8 mouse cellular contexts compared by ENCODE assay signal in genomic region chr5:102843934-102844709, GRCm38 (mm10).
DNase-seq lines count a peak whose midpoint lies in the region; ATAC-seq lines count a peak whose summit lies in the region.

No protein-coding gene starts in this region.

- H3K36me3 ChIP-seq in embryonic facial prominence, embryonic 12.5 days = no peaks in the 10 kb centered on the region
- H3K36me3 ChIP-seq in embryonic facial prominence, embryonic 10.5 days (replicated peaks) = no peaks in the 10 kb centered on the region
- no peaks in the 10 kb centered on the region for H3K36me3 ChIP-seq in intestine, embryonic 16.5 days (ENCODE audit: control insufficient read depth, insufficient read depth, low read length)
- no peaks in the 10 kb centered on the region for H3K36me3 ChIP-seq in neural tube, embryonic 15.5 days
- H3K36me3 ChIP-seq in forebrain, embryonic 16.5 days (ENCODE audit: control insufficient read depth, insufficient read depth) = no peaks in the 10 kb centered on the region

- H3K4me3 ChIP-seq in embryonic facial prominence, embryonic 12.5 days = no peak overlapping the region
- H3K4me3 ChIP-seq in embryonic facial prominence, embryonic 10.5 days = no peak overlapping the region
- H3K4me3 ChIP-seq in intestine, embryonic 16.5 days (ENCODE audit: low read length) = no peak overlapping the region
- H3K4me3 ChIP-seq in neural tube, embryonic 15.5 days (replicated peaks) = no peak overlapping the region
- no peak overlapping the region for H3K4me3 ChIP-seq in forebrain, embryonic 16.5 days (replicated peaks; ENCODE audit: low read length)

- 32% methylated on average over 5 of the region's 5 CpGs for WGBS in embryonic facial prominence, embryonic 12.5 days
- WGBS in embryonic facial prominence, embryonic 10.5 days = 38% methylated on average over 5 of the region's 5 CpGs
- 36% methylated on average over 5 of the region's 5 CpGs for WGBS in intestine, embryonic 16.5 days
- 24% methylated on average over 5 of the region's 5 CpGs for WGBS in neural tube, embryonic 15.5 days
- 28% methylated on average over 5 of the region's 5 CpGs for WGBS in forebrain, embryonic 16.5 days

- H3K9ac ChIP-seq in embryonic facial prominence, embryonic 12.5 days = no peak overlapping the region
- no peak overlapping the region for H3K9ac ChIP-seq in intestine, embryonic 16.5 days (ENCODE audit: low read depth, low read length)
- H3K9ac ChIP-seq in neural tube, embryonic 15.5 days (replicated peaks) = no peak overlapping the region
- H3K9ac ChIP-seq in forebrain, embryonic 16.5 days (replicated peaks; ENCODE audit: low read depth, low read length) = no peak overlapping the region

- DNase-seq in embryonic facial prominence, embryonic 10.5 days (ENCODE audit: low spot score) = no peak
- DNase-seq in kidney, postnatal 4 days = peak; percentile 62 to 76
- DNase-seq in spleen, postnatal 14 days (ENCODE audit: low spot score in 2 of 2) = no peak
- DNase-seq in layer of hippocampus, adult 9-11 months = no peak

- H3K4me2 ChIP-seq in embryonic facial prominence, embryonic 12.5 days (replicated peaks) = peak overlapping the region; percentile 65; the same call in 1 of the 2 replicates
- no peak overlapping the region; the same call in 1 of the 2 replicates for H3K4me2 ChIP-seq in intestine, embryonic 16.5 days (ENCODE audit: low read depth, low read length)
- H3K4me2 ChIP-seq in neural tube, embryonic 15.5 days = peak overlapping the region; percentile 69
- no peak overlapping the region for H3K4me2 ChIP-seq in forebrain, embryonic 16.5 days (ENCODE audit: low read length)

- ATAC-seq in embryonic facial prominence, embryonic 12.5 days (ENCODE audit: insufficient number of reproducible peaks, insufficient read depth, low FRiP score, low TSS enrichment) = 0 out of 2 replicates have a peak, but pooled peaks have one; percentile 33
- ATAC-seq in intestine, embryonic 16.5 days = peak; percentile 84
- peak; percentile 14; the same call in 1 of the 2 replicates for ATAC-seq in neural tube, embryonic 15.5 days (ENCODE audit: low FRiP score)
- ATAC-seq in forebrain, embryonic 16.5 days = no peak

- H3K27ac ChIP-seq in embryonic facial prominence, embryonic 12.5 days = no peak overlapping the region
- no peak overlapping the region for H3K27ac ChIP-seq in embryonic facial prominence, embryonic 10.5 days (replicated peaks)
- H3K27ac ChIP-seq in intestine, embryonic 16.5 days (ENCODE audit: low read length) = no peak overlapping the region
- peak overlapping the region; percentile 84 for H3K27ac ChIP-seq in neural tube, embryonic 15.5 days (replicated peaks)
- H3K27ac ChIP-seq in forebrain, embryonic 16.5 days (ENCODE audit: low read length) = no peak overlapping the region

- no peaks in the 10 kb centered on the region for H3K9me3 ChIP-seq in embryonic facial prominence, embryonic 12.5 days
- H3K9me3 ChIP-seq in embryonic facial prominence, embryonic 10.5 days = no peaks in the 10 kb centered on the region
- no peaks in the 10 kb centered on the region for H3K9me3 ChIP-seq in intestine, embryonic 16.5 days (ENCODE audit: control insufficient read depth, low read length)
- no peaks in the 10 kb centered on the region for H3K9me3 ChIP-seq in neural tube, embryonic 15.5 days (replicated peaks)
- no peaks in the 10 kb centered on the region for H3K9me3 ChIP-seq in forebrain, embryonic 16.5 days (ENCODE audit: control insufficient read depth, low read length)

- peaks cover 12% of the 10 kb centered on the region; the same call in 1 of the 2 replicates for H3K4me1 ChIP-seq in embryonic facial prominence, embryonic 12.5 days
- H3K4me1 ChIP-seq in embryonic facial prominence, embryonic 10.5 days = peaks cover 25% of the 10 kb centered on the region
- H3K4me1 ChIP-seq in intestine, embryonic 16.5 days (ENCODE audit: control insufficient read depth, insufficient read depth, low read length) = peaks cover 10% of the 10 kb centered on the region
- peaks cover 35% of the 10 kb centered on the region for H3K4me1 ChIP-seq in neural tube, embryonic 15.5 days
- peaks cover 14% of the 10 kb centered on the region for H3K4me1 ChIP-seq in forebrain, embryonic 16.5 days (replicated peaks; ENCODE audit: control insufficient read depth, insufficient read depth, low read length)

- H3K27me3 ChIP-seq in embryonic facial prominence, embryonic 12.5 days = no peaks in the 10 kb centered on the region
- H3K27me3 ChIP-seq in embryonic facial prominence, embryonic 10.5 days (replicated peaks; ENCODE audit: low read depth, poor library complexity, severe bottlenecking) = peaks cover 18% of the 10 kb centered on the region
- no peaks in the 10 kb centered on the region for H3K27me3 ChIP-seq in intestine, embryonic 16.5 days (replicated peaks; ENCODE audit: control insufficient read depth, insufficient read depth, low read length)
- H3K27me3 ChIP-seq in neural tube, embryonic 15.5 days (replicated peaks) = no peaks in the 10 kb centered on the region
- no peaks in the 10 kb centered on the region for H3K27me3 ChIP-seq in forebrain, embryonic 16.5 days (replicated peaks; ENCODE audit: control insufficient read depth, insufficient read depth, low read length)

Comparison
In these comparisons a context has a peak if more than half of its experiments do, and no peak if none do; other contexts are left out.
1. H3K4me2 ChIP-seq: peak in embryonic facial prominence, embryonic 12.5 days (single experiment) and neural tube, embryonic 15.5 days (single experiment); none in intestine, embryonic 16.5 days (single experiment) and forebrain, embryonic 16.5 days (single experiment).
2. DNase-seq: peak in kidney, postnatal 4 days (2 of 2); none in embryonic facial prominence, embryonic 10.5 days (single experiment), spleen, postnatal 14 days (0 of 2) and layer of hippocampus, adult 9-11 months (single experiment).